Mouse (Mus musculus) gonadal fat pad, adult 2 months (tissue): ENCODE results near the gene Fbln5. TPM values are rescaled to one million over a fixed set of nuclear protein-coding genes. Genes with fewer than 3 reads are reported as not detected.

Experiments used
- DNase-seq: peaks from one replicate; pipeline ENCODE4 v3.0.0-alpha.2; 2012; ENCODE audit warnings: low read depth
- polyA plus RNA-seq: library from polyadenylated mRNA; depleted of rRNA; stranded (reverse); fragments of >200 nt; gene quantifications from 2 replicates; pipeline ENCODE4 v1.2.3, GENCODE M21; 2012; rRNA removed

Gene Fbln5
- 69.0 and 85.6 TPM in 2 replicates for polyA plus RNA-seq

DNA sequence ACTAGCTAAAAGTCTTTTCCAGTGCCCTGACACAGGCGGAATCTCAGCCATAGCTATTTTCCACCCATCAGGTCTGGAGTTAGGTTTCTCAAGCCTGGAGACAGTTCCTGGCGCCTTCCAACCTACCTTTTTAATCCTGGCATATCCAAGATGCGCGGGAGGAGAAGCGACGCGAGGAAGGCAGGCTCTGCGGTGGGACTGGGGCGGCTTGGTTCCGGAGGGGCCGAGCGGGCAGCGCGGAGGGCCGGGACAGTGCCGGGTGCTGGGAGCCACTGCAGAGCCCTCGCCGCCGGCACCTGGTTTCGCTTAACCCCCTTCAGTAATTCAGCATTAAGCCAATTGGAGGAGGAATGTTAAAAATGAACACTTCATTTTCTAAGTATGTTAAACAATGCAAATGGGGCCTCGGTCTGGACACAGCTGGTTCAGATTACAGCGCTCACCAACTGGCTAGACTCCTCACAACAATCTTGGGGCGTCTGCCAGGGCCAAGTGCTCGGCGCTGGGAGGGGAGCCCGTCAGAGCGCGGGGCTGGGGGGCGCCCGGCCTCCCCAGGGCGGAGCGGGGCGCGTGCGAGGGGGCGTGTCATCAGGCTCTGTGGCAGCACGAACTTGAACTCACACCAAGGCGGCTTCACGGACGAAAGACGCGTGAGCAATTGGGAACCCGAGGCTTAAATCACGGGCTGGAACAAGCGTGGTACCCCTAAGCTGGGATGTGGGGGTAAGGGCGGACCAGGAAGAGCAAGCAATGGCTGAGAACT, at the start of gene Fbln5:
Fbln5 (minus strand) TSS at position 448 of the 763 bp plus-strand sequence.
- DNase-seq: no peak

DNA sequence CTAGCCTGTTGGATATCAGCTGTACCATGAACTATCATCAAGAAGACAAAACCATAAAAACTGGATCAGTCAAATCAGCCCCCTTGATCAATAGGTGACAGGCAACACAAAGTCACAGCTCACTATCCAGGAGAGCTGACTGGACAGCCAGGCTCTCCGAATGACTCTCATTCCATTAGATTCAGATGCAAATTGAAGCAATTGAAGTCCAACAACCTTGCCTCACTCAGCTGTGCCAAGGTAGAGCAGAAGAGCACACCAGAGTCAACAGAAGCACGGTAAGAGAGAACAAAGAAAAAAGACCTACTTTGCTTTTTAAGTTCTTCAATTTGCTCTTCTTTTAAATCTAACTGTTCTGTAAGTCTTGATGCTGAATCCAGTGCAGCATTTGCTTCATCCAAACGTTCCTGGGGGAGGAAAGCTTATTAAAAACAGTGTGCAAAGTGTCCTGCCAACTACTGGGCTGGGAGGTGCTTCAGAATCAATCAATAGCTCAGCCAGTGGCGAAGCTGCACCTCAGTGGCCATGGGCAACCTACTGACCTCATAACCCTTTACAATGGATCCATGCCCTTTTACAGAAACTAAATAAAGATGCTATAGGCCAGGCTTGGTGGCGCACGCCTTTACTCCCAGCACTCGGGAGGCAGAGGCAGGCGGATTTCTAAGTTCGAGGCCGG, 43.6 kb upstream of the Fbln5 start:
- no peak for DNase-seq

DNA sequence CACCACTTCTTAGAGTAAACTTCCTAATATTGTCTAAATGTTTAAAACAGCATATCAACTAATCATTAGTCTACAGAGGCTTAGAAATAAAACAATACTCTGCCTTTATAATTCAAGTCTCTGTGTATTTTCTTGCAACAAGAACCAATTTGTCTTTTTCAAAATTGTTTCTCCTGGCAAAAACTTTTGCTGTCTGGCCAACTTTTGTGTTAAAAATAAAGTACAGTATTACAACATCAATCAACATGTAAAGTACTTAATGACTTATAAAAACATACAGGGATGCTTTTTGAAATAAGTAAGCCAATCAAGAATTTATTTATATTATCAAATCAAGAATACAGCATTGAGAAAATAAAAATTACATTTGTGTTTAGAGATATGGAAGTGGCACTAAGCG, 41.4 kb upstream of the Fbln5 start:
- DNase-seq: no peak

DNA sequence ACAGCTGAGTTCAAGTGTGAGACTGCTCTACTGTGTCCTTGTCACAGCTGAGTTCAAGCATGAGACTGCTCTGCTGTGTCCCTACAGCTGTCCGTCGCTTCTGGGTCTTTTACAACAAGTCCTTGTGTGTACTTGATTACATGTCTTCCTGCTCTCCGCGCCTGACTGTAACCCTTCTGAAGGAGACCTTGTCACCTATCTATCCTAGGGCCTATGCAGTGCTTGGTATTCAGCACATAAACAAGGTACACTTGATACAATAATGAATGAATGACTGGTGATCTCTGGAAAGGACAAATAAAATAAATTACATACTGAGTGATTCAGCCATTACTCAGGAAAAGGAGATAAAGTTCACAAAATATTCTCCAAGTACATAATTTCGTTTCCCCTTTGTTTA, 39.2 kb upstream of the Fbln5 start:
- no peak for DNase-seq

DNA sequence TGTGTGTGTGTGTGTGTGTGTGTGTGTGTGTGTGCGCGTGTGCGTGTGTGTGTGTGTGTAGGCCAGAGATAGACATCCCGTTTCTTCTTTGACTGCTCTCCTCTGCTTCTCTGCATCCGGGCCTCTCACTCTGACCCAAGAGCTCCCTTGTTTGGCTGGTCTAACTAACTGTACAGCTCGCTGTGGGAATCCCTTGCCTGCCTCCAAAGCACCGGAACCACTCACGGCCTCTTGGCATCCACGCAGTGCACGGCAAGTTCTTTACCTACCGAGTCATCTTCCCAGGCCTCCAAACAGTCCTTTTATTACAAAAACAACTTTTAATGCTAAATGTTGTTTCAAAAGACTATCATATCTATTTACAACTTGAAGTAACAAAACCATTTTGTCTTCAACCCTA, 35.5 kb upstream of the Fbln5 start:
- DNase-seq: no peak

DNA sequence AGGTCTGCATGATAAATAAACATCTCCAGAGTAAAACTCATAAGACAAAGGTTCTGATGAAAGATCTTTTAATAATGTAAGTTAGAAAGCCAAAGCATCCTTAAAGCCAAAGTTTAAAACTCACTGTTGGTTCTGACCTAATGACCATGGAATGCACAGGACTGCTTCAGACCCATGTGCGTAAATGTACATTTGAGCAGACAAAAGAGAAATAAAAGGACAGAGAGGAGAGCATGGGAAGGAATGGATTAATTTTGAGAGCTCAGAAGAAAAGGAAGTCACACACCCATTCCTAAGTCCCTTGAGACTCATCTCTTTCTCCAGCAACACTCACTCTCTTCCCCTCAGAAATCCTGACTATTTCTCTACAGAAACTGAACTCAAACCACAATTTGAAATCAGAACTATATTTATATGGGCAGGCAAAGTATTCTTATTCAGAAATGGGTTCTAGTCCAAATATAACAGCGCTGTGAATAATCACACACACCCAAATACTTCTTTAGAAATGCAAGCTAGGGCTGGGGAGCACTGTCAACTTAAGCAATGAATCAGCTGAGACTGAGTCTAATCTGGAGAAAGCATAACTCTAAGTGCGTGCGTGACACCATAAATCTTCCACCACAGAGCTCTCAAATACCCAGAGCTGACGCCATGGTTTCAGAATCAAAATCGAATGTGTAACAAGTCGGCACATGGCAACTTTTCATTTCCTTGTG, 33.1 kb upstream of the Fbln5 start:
- no peak for DNase-seq

DNA sequence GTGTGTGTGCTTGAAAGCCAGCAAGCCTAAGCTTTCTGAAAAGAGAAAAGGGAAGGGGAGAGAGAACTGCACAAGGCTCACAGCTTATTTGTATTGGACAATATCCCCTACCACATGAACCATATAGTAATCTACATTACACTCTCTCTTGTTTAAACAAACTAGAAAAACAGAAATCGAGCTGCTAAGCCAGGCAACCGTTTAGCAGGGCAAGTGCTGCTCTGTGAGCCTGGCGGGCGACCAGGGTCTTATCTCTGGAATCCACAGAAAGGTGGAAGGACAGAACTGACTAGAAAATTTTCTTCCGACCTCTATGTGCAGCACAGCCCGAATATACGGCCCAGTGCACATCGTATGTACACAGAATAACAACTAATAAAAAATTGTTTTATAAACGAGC, 32.5 kb upstream of the Fbln5 start:
- DNase-seq: no peak

DNA sequence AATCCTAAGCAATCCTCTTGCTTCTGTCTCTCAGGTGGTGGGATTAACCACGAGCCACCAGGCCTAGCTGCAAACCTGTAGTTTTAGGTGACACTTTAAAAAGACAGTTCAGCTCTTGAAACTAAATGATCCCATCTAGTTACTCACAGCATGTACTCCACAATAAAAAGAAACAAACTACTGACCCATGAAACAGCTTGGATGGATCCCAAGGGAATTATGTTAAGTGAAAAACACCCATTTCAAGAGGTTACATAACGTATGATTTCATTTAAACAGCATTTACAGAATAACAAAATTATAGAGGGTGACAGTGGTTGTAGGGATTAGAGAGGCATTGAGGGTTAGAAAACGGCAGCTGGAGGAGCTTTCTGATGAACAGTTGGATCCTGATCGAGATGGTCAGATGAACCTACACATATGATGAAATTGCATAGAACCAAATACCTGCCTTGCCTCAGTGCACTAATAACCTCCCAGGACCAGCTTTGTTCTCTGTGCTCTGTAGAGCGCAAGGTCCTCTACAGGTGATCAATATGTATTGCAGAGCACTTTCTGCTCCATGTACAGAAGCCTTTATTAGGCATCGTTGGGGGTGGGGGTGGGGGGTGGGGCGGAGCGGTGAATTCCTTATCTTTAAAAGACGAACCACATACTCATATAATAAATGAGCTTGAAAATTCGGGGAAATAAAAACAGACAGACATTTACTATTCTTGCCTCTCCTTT, 17.9 kb upstream of the Fbln5 start:
- DNase-seq: no peak

DNA sequence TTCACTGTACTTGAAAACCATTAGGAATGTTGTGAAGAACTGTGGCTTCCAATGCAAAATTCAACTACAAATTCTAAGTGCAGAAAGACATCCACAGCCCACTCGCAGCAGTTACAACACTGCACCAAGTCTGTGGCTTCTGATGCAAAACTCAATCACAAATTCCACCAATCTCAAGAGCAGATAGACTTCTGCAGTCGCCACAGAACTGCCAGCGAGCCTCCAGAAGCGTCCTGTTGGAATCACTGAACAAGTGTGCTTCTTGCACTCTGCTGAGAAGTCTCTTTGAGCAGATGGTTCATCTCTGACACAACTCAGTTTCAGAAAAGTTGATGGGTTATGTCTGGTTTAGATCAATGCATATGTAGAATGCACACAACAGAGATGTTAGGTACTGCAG, 15.9 kb upstream of the Fbln5 start:
- DNase-seq: no peak

DNA sequence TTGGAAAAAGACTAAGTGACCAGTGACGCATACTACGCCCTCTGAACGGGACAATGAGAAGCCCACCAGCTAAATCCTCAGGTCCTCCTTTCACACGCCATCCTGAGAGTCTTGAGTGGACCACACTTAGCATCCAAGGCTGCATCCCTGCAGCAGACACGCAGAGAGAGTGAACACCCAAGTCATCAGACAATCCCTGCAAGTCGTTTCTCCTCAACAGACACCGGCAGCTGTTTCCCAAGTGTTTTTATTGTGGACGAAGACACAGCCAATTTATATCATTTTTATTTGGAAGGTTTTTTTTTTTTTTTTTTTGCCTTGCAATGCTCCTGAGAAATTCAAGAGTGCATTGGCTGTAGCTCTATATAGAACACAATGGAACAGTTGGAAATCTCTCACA, 14.9 kb upstream of the Fbln5 start:
- no peak for DNase-seq

DNA sequence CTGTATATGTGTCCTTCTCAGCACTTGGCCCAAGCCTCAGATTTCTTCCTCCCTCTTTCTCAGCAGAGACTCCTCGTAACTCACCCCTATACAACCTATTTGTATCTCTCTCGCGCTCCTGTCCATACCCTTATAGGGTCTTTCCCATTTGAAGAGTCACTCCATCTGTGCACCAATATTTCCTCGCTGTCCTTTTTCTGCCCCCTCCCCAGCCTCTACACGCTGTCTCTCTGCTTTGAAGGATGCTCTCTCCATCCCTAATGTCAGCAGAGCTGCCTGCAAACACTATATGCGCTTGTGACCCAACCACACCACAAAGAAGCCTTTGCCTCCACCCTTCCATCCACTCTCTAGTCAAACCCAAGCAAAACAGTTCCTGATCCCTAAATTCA, 14.3 kb upstream of the Fbln5 start:
- no peak for DNase-seq

DNA sequence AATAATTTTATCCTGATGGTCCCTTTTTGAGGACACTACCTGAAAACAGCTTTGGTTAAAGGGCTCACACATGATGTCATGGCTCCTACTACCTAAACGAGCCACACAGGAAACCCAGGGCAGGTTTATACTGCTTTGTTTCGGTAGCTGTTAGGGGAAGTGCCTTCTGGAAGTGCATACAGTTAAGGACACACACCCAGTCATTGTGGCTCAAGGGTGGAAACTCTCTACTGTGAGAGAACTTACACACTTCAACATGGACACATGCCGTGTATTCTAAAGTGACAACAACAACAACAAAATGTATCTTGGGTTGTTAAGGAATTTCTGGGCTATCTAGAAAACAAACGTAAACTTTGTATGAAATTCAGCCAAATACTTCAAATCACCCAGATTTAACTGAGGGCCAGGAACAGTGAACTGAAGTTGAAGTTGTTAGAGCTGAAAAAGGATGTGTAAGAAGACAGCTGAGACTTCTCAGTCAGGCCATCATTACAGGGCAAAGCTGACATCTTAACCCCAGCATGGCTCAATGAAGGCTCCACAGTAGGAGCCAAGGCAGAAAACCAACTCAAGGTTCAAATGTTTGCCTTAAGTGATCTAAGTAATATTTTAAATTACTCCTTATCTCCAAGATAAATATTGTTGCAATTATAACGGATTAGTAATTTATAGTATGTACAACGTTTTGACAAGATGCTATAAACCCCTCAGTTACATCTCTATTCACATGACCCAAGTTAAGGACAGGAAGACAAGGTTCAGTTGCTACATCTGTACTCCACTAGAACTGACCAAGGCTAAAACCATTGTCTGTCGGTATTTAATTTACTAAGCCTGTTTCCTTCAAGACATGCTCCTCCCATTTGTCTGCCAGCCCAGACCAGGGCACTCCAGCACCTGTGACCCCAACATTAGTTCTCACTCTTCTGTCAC, 13.6 kb upstream of the Fbln5 start:
- no peak for DNase-seq

DNA sequence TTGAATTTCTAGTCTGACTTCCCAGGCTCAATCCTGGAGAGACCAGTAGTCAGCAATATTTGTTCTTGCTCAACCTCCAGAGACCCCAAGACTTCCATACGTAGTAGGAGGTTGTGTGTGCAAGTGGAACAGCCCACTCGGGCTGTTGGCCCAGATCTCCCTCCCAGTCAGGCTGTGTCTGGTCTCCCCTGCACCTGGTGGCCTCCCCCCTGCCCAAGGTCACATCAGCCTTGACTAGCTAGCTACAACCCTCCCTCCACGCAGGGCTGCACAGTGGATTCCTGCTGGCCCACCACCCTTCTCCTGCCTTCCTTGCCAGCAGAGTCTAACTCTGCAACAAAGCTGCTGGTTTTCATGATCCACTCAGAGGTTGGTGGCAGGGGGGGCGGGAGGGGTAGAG, 12.4 kb upstream of the Fbln5 start:
- no peak for DNase-seq

DNA sequence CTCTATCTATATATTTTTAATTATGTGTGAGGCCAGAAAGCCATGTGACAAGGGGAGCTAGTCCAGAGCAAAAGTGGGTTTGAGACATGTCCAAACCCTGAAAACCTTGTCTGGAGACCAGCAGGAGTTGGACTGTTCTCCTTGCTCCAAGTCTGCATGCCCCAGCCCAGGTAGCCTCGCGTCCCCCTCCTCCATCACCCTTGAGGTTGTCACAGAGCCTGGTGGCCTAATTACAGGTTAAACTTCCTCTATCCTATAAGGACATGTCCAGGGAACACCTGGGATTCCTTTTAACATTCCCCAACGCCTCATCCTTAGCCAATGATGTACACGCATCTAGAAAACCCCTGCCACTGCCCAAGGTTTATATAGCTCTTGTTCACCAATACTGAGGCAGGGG, 4.3 kb upstream of the Fbln5 start:
- DNase-seq: no peak

DNA sequence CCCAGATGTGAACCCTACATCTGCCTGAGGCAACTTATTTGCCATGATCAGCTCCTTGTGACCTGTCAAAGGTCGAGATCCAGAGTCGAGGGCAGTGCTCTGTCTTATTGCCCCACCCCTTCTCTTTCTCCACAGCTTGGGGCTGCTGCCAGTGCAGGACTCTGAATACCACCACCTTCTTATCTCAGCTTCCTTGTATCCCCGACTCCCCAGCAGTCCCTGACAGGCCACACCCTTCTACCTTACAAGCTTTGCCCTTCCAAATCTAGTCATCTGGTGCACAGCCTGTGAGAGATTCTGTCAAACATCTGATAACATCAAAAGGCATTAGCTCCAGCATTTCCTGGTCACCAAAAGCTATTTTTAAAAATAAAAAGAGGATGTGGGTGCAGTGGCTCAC, 2.7 kb upstream of the Fbln5 start:
- no peak for DNase-seq

DNA sequence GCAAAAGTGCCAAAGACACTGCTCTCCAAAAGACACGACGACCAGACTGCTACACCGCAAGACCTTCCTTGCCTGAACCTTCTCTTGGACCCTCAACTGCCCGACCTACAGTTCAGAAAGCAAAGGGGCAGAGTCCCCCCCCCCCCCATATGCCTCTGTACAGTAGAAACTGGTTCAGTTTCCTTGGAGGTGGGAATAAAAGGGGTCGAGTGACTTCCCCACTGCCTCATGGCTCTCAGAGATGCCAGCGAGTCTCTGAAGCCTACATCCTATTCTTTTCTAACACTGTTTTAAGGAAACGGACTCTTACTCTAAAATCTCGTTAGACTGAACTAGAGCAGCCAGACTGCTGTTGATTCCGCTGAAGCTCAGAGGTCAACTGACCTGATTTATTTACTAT, 715 bp upstream of the Fbln5 start:
- no peak for DNase-seq

DNA sequence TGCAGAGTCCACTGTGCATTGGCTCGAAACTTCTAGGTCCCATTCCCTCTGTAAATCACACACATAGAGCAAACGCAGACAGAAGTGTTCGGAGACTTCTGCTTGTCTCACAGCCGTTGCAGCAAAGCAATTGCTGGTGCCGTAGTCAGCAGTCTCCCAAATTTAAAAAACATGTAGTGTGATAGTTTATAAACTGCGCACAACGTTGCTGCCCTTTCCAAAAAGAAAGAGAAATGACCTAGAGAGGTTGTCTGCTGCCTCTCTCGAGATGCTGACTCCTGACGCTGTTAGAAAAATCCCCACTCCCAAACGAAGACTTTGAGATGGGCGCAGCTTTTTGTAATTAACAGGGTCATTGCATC, 628 bp downstream of the Fbln5 start:
- no peak for DNase-seq

DNA sequence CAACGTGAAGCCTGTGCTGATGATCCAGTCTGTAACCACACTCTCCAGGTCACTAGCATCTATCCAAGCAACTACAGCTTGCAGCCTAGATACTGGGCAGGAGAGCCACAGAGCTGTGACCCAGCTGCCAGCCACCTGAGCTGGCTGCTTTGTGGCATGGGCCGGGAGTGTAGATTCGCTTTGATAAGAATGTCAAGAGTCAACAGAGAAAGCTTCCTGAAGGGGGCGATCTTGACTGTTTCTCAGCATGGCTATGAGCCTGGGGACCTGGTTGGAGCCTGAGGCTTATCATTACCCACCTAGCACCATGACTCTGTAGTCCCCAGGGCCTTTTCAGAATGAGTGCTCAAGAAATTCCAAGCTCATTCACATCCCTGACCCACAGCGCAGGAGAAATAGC, 2.0 kb downstream of the Fbln5 start:
- no peak for DNase-seq

DNA sequence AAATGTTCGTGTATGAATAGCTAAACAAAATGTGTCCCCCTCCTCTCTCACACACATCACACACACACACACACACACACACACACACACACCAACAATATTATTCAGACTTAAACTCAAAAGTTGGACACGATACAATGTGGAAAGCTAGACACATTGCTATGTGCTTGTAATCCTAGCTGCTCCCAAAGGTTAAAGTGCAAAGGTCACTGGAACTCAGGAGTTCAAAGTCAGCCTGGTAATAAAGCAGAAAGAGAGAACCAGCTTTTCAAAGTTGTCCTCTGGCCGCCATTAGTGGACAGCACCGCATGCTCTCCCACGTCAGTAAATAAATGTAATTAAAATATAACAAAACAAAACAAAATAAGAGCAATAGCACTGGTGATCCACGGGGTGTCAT, 3.1 kb downstream of the Fbln5 start:
- no peak for DNase-seq

DNA sequence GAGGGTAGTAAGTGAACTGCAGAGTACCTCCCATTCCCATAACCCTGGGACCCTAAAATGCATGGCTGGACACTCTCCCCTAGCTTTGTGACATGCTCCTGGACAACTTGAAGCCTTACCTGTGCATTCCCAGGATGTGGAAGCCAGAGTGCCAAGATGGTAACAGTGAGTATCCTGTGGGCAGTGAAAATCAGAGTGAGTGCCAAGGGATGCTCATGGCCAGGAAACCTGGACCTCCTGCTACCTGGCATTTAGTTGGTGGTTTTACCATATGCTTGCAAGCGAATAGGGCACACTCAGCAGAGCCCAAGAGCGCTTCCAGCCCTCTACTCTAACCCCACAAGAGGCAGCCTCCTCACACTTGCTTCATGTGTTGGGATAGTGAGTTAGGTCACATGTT, 4.4 kb downstream of the Fbln5 start:
- DNase-seq: no peak

DNA sequence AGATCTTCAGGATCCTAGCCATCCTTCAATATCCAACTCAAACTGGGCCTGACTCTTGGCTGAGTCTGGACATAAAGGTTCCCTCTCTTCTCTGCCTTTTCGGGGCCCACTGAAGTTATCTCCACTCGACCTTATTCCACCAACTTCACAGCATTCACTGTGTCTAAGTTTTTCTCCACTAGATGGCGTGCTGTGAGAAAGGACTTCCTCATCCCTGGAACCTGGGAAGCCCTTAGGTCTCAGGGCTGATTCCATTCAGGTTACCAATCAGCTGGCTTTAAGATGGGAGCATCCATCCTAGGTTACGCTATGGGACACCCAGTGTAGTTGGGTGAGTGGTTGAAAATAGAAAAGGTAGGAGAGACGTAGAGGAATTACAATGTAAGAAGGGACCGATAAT, 7.7 kb downstream of the Fbln5 start:
- DNase-seq: no peak
